Mouse (Mus musculus): Measurements from ENCODE around the gene Agr3. TPM values are rescaled to one million over a fixed set of nuclear protein-coding genes. Genes with fewer than 3 reads are reported as not detected.

The Agr3 gene
- polyA plus RNA-seq (2016; fragmentation: Nextera tagmentation; extraction: Ambion mirVana) = 0.25 TPM in 1 of 2 replicates, not detected in the other

DNA sequence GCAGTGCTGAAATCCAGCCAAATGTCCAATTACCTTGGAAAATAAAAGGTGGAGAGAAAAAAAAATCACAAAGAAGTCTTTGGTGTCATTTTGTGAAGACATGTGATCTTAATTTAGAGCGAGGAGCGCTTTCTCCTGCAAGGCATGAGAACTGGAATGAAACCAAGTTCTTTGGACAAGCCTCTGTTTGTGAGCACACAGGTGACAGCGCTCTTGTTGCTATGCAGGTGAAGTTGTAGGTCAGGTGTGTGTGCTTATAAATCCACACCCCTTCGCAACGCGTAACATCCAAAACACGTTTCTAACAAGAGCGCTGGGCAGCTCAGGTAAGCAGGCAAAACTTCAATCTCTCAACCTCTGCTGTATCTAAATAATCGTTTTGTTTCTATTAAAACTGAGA is at the start of gene Agr3:
TSS of gene Agr3 (plus strand) at position 219 of the 400 bp plus-strand sequence.
- H3K9me3 ChIP-seq = no peaks in the 10 kb centered on the region
- H3K27me3 ChIP-seq (replicated peaks; ENCODE audit: low read depth, poor library complexity, severe bottlenecking) = no peaks in the 10 kb centered on the region
- DNase-seq (ENCODE audit: low spot score) = no peak
- 88% methylated on average over 9 of the region's 9 CpGs for WGBS
- no peaks in the 10 kb centered on the region for H3K36me3 ChIP-seq (replicated peaks)
- no peak within 1 kb of the TSS for H3K27ac ChIP-seq (replicated peaks)
- H3K4me3 ChIP-seq = no peak within 1 kb of the TSS
- H3K4me1 ChIP-seq = no peaks in the 10 kb centered on the region

DNA sequence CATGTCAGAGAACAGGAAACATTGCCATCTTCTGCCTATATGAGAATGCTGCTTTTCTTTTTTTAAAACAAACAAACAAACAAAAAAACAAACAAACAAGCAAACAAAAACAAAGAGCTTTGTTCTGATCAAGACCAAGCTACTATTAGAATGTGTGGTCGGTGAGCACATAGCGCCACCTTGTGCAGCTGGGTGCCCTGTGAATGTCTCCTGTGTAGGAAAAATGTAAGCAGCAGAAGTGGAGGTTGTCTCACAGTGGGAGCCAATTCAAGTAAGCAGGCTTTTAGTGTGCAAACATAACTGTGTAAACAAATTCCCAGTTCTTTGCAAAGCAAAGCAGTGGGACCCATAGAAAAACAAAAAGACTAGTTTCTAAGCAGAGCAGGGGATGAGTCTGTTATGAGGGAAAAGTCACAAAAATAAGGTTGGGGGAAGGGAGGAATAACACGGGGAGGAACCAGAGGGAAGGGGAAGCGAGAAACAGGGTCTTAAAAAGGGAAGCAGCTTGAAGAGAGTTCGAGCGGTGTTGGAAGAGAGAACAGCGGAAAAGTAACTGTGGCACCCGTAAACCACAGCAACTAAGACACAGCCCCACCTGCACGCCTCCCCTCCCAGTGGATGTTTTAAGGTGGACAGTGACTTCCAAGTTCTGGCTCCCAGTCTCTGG is 40.4 kb upstream of the Agr3 start:
- Histone ChIP-seq H3K27me3 (replicated peaks; ENCODE audit: low read depth, poor library complexity, severe bottlenecking) (no peaks in the 10 kb centered on the region), H3K9me3 (no peaks in the 10 kb centered on the region), H3K4me3 (no peak overlapping the region), H3K27ac (replicated peaks) (no peak overlapping the region), H3K36me3 (replicated peaks) (no peaks in the 10 kb centered on the region), H3K4me1 (no peaks in the 10 kb centered on the region)
- 54% methylated on average over 9 of the region's 9 CpGs for WGBS
- no peak for DNase-seq (ENCODE audit: low spot score)

DNA sequence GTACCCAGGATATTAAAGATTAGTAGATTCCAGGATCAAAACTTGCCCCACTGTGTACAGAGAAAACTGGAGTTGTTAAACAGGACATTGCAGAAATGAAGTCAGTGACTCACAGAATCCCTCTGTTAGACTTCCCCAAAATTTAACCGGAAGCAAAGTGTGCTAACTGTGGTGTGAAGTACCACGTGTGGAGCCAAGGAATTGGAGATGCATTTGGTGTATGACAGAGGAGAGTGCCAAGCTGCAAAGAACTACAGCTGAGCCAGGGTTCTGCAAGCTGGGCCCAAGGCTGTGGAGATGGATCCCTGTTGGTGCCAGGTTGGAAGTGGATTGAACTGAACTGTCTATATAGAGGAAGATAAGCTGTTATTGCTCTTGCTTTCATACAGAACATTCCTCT is 36.0 kb upstream of the Agr3 start:
- Histone ChIP-seq H3K27me3 (replicated peaks; ENCODE audit: low read depth, poor library complexity, severe bottlenecking) (no peaks in the 10 kb centered on the region), H3K4me1 (peaks cover 8% of the 10 kb centered on the region), H3K4me3 (no peak overlapping the region), H3K36me3 (replicated peaks) (no peaks in the 10 kb centered on the region), H3K27ac (replicated peaks) (no peak overlapping the region), H3K9me3 (no peaks in the 10 kb centered on the region)
- no peak for DNase-seq (ENCODE audit: low spot score)
- WGBS = 74% methylated on average over 2 of the region's 2 CpGs

DNA sequence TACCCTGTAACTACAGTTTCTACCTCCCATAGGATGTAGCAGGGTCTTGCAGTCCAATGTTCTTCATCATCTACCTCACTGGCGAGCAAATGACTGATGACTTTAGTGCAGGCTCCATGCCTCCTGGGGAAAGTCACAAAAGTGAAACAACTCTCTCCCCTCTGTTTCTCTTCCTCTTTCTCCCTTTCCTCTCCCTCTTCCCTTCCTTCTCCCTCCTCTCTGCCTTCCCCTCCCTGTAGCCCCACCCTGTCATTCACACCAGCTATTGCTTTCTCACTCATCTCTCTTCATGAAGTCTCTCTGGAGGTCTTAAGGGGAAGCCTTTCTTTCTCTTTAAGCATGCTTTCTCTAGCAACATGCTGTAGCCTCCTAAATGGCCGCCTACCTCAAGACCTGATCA is 34.7 kb upstream of the Agr3 start:
- WGBS = 76% methylated on average over 2 of the region's 2 CpGs
- Histone ChIP-seq H3K9me3 (no peaks in the 10 kb centered on the region), H3K27me3 (replicated peaks; ENCODE audit: low read depth, poor library complexity, severe bottlenecking) (no peaks in the 10 kb centered on the region), H3K27ac (replicated peaks) (no peak overlapping the region), H3K4me3 (no peak overlapping the region), H3K36me3 (replicated peaks) (no peaks in the 10 kb centered on the region), H3K4me1 (peaks cover 19% of the 10 kb centered on the region)
- DNase-seq (ENCODE audit: low spot score) = no peak

DNA sequence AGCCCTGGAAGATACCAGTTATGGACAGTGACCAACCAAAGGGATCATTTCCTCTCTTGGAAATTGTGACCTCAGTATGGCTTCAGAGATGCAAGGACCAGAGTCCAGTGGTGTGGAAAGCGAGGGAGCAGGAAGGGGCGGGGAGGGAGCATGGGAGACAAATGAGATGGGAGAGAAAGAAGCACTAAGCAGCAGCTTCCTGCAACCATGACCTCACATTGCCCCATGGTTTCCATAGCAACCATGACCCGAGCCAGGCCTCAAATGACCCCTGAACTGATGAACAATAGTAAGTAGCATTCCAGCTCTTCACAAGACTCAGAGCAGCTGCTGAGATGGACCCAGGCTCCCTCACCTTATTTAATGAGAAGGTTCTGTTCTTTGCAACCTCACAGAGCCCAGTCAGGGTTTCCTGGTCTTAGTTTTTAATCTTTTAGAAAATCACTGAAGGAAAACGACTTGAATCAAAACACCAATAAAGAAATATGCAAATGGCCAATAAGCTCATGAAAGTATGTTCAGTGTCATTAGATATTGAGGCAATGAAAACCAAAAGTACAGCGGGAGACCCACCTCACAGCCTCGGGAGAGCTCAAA is 31.0 kb upstream of the Agr3 start:
- Histone ChIP-seq H3K27me3 (replicated peaks; ENCODE audit: low read depth, poor library complexity, severe bottlenecking) (no peaks in the 10 kb centered on the region), H3K27ac (replicated peaks) (peak overlapping the region; percentile 2; the same call in 1 of the 2 replicates), H3K36me3 (replicated peaks) (no peaks in the 10 kb centered on the region), H3K4me1 (peaks cover 26% of the 10 kb centered on the region), H3K9me3 (no peaks in the 10 kb centered on the region), H3K4me3 (no peak overlapping the region)
- peak; percentile 76 for DNase-seq (ENCODE audit: low spot score)
- WGBS = 27% methylated on average over 6 of the region's 6 CpGs

DNA sequence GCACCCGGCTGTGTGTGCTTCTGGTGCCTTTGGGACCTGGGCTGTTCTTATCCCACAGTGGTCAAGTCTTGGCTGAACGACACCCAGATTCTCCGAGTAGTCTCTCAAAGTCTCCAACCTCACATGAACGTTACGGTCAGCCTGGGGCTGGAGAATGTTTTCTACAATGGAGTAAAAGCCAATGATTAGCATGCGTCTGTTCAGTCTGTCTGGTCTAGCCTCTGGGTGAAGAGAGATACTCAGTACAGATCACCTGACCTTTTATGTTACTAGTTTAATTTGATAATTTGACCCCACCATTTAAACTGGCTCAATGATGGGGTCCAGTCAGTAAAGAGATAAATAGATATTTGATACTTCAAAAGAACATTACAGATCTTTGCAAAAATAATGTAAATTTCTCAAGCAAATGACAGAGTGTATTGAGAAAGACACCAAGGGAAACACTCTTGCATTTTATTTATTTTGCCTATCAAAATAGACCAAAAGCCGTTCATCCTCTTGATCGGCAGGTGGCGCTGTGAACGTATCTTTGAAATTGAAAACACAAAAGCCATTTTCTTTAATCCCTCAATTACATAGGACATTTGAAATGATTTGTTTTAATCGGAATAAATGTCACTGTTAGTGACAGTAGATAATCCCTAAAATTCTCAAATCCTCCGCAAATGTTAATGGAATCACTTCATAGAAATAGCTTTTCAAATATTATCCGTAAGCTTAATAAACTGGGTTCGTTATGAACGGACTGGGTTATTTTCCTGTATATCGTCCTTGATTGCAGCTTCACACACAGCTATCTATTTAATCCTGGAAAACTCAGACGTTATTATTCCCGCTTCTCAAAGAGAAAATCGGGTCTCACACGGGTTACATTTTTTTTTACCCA is 29.3 kb upstream of the Agr3 start:
- peaks cover 26% of the 10 kb centered on the region for H3K4me1 ChIP-seq
- H3K27me3 ChIP-seq (replicated peaks; ENCODE audit: low read depth, poor library complexity, severe bottlenecking) = no peaks in the 10 kb centered on the region
- DNase-seq (ENCODE audit: low spot score) = peak; percentile 65
- no peaks in the 10 kb centered on the region for H3K36me3 ChIP-seq (replicated peaks)
- WGBS = 28% methylated on average over 20 of the region's 20 CpGs
- 0 out of 2 replicates have a peak overlapping the region, but pooled peaks have one; percentile 30 for H3K27ac ChIP-seq (replicated peaks)
- H3K9me3 ChIP-seq = no peaks in the 10 kb centered on the region
- peak overlapping the region; percentile 45 for H3K4me3 ChIP-seq

DNA sequence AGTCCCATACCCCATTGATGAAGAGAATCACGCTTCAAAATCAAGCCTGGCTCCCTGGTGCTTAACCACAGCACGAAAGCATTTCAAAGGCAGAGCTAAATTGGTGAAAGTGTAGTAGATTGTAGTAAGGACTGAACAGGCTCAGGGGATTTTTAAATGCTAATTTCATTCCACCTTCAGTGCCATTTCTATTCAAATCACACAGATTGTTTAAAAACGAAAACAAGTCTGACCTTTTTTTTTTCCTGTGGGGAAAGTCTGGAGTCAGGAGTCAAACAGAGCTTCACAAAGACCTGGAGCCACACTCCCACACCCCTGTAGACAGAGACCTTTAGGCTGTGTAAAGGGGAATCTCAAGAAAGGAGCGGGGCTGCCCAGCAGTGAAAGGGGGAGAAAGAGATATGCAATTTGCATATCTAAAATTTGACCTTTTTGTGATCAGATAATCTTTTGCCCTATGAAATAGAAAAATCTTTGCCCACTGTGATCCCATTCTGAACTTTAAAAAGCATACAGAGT is 28.6 kb upstream of the Agr3 start:
- Histone ChIP-seq H3K27ac (replicated peaks) (0 out of 2 replicates have a peak overlapping the region, but pooled peaks have one; percentile 30), H3K4me3 (peak overlapping the region; percentile 45)
- DNase-seq (ENCODE audit: low spot score) = no peak

DNA sequence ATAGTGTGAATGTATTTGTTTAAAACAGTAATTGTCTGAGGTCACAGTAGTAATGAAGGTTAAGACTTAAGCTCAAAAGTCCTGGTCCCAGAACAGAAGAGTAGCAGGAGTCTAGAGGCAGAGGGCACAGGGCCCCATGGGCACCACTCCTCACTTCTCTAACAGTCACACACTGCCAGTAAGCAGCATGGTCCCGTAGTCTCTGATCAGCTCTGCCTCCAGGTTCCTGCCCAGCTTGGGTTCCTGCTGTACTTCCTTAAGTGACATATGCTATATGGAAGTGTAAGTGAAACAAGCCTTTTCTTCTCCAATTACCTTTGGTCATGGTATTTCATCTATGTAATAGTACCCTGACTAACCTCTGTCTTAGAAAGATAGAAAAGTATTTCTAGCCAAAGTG is 14.8 kb upstream of the Agr3 start:
- H3K27ac ChIP-seq (replicated peaks) = no peak overlapping the region

More for the DNA sequence above, 28.6 kb upstream of the Agr3 start:
- 17% methylated on average over 4 of the region's 4 CpGs for WGBS
- Histone ChIP-seq H3K36me3 (replicated peaks) (no peaks in the 10 kb centered on the region), H3K9me3 (no peaks in the 10 kb centered on the region), H3K4me1 (peaks cover 26% of the 10 kb centered on the region), H3K27me3 (replicated peaks; ENCODE audit: low read depth, poor library complexity, severe bottlenecking) (no peaks in the 10 kb centered on the region)

DNA sequence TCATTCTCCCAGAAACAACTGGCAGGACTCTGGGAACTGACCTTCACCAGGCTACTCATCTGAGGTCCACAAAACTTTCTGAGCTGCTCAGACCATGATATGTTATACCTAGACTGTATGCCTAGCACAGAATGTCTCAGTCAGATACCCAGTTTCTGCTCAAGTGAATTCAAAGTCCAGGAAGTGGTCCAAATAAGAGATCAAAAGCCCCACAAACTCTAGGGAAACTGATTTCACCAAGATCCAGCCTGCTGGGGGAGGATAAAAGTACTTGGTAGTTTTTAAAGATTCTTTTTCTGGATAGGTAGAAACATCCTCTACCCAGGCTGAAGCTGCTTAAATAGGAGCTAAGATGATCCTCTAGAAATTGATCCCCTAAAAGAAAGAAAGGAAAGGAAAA is 9.6 kb upstream of the Agr3 start:
- no peak overlapping the region for H3K4me3 ChIP-seq
- no peak overlapping the region for H3K27ac ChIP-seq (replicated peaks)
- H3K4me1 ChIP-seq = no peaks in the 10 kb centered on the region
- no peak for DNase-seq (ENCODE audit: low spot score)
- H3K27me3 ChIP-seq (replicated peaks; ENCODE audit: low read depth, poor library complexity, severe bottlenecking) = no peaks in the 10 kb centered on the region
- H3K9me3 ChIP-seq = no peaks in the 10 kb centered on the region
- no peaks in the 10 kb centered on the region for H3K36me3 ChIP-seq (replicated peaks)

More for the DNA sequence above, 14.8 kb upstream of the Agr3 start:
- Histone ChIP-seq H3K4me1 (no peaks in the 10 kb centered on the region), H3K36me3 (replicated peaks) (no peaks in the 10 kb centered on the region), H3K27me3 (replicated peaks; ENCODE audit: low read depth, poor library complexity, severe bottlenecking) (no peaks in the 10 kb centered on the region), H3K4me3 (no peak overlapping the region), H3K9me3 (no peaks in the 10 kb centered on the region)
- no peak for DNase-seq (ENCODE audit: low spot score)
- 78% methylated on average over 1 of the region's 1 CpGs for WGBS

DNA sequence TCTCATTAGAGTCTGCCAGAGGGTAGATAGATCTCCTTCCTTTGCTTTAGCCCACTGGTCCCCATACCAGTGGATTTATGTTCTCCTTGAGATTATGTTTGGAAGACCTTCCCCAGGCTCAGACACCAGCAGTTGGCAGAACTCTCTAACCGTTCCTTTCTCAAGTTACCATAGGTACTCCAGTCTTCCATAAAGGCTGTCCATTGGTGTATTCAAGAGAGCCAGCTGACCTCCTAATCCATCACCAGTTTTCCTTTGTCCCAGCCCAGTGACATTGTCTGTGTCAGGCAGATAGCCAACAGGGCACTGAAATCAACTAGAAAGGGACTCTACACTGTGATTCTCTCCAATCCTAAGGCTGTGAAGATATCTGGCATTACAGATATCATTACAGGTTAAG is 9.0 kb upstream of the Agr3 start:
- Histone ChIP-seq H3K9me3 (no peaks in the 10 kb centered on the region), H3K36me3 (replicated peaks) (no peaks in the 10 kb centered on the region), H3K4me1 (no peaks in the 10 kb centered on the region), H3K4me3 (no peak overlapping the region), H3K27ac (replicated peaks) (no peak overlapping the region), H3K27me3 (replicated peaks; ENCODE audit: low read depth, poor library complexity, severe bottlenecking) (no peaks in the 10 kb centered on the region)
- no peak for DNase-seq (ENCODE audit: low spot score)
- WGBS = 66% methylated on average over 1 of the region's 1 CpGs

DNA sequence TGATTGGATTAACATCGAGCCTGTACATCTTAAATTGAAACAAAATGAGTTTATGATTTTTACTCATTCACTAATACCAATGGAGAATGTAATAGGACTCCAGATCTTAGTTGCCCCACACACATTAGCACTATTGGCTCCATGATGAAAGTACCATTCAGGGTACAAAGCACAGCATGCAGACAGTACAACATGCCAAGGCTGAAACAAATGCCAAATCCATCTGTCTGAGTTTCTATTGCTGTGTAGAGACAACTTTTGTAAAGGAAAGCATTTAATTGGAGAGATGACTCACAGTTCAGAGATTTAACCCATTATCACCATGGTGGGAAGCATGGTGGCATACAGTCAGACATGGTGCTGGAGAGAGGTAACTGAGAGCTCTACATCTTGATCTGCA is 7.4 kb upstream of the Agr3 start:
- no peaks in the 10 kb centered on the region for H3K36me3 ChIP-seq (replicated peaks)

DNA sequence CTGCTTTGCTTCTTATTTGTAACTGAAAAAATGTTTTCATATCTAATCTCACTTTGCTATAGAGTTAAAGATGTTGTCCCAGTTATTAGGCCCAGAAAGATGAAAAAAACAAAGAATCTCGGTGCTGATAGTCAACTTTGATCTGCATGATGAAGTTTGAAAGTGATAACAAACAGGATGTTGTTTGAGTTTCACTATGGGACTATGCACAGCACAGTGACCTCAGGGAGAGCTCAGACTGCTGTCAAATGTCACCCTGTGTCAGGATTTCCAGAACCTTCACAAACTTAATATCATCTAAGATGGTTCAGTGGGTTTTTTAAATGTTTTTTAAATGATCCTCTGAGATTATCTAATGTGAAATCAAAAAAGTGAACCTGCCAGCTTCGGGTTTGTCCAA is 2.4 kb downstream of the Agr3 start:
- Histone ChIP-seq H3K27ac (replicated peaks) (no peak overlapping the region), H3K4me3 (no peak overlapping the region), H3K9me3 (no peaks in the 10 kb centered on the region), H3K27me3 (replicated peaks; ENCODE audit: low read depth, poor library complexity, severe bottlenecking) (no peaks in the 10 kb centered on the region), H3K4me1 (no peaks in the 10 kb centered on the region), H3K36me3 (replicated peaks) (no peaks in the 10 kb centered on the region)
- no peak for DNase-seq (ENCODE audit: low spot score)
- WGBS = 78% methylated on average over 2 of the region's 2 CpGs

More for the DNA sequence above, 7.4 kb upstream of the Agr3 start:
- no peaks in the 10 kb centered on the region for H3K9me3 ChIP-seq
- no peaks in the 10 kb centered on the region for H3K4me1 ChIP-seq
- no peak for DNase-seq (ENCODE audit: low spot score)
- H3K27me3 ChIP-seq (replicated peaks; ENCODE audit: low read depth, poor library complexity, severe bottlenecking) = no peaks in the 10 kb centered on the region
- H3K27ac ChIP-seq (replicated peaks) = no peak overlapping the region
- WGBS = 87% methylated on average over 1 of the region's 1 CpGs
- no peak overlapping the region for H3K4me3 ChIP-seq

All from embryonic facial prominence, embryonic 10.5 days (tissue).